Mouse (Mus musculus) thymus, adult 2 months (tissue): ENCODE measurements around the gene Nell1. TPM values are rescaled to one million over a fixed set of nuclear protein-coding genes. Genes with fewer than 3 reads are reported as not detected.

Experiments
- DNase-seq: peaks from one replicate; pipeline ENCODE4 v3.0.0; 2021
- H3K27ac ChIP-seq: fragments of 200-500 bp; 2 replicates; pipeline ENCODE4 v1.5.1; 2012; ENCODE audit warnings: low read length, control low read depth; ENCODE audit not compliant: control insufficient read depth, insufficient read depth
- H3K27me3 ChIP-seq: fragments of 200-500 bp; 2 replicates; pipeline ENCODE4 v1.6.1; 2012; ENCODE audit warnings: mild to moderate bottlenecking, low read length, moderate library complexity, mixed read lengths; ENCODE audit not compliant: control insufficient read depth, insufficient read depth
- H3K36me3 ChIP-seq: fragments of 200-500 bp; 2 replicates; pipeline ENCODE4 v1.6.1; 2012; ENCODE audit warnings: mild to moderate bottlenecking, low read length, moderate library complexity; ENCODE audit not compliant: control insufficient read depth, insufficient read depth
- H3K4me1 ChIP-seq: fragments of 200-500 bp; replicated peaks from 2 replicates; pipeline ENCODE4 v1.6.1; 2012; ENCODE audit warnings: low read length; ENCODE audit not compliant: control insufficient read depth, insufficient read depth
- H3K4me3 ChIP-seq: fragments of 200-500 bp; 2 replicates; pipeline ENCODE4 v1.5.1; 2012; ENCODE audit warnings: mild to moderate bottlenecking, low read length, control low read depth, moderate library complexity; ENCODE audit not compliant: control insufficient read depth, insufficient read depth
- CTCF ChIP-seq: fragments of 200-500 bp; IDR thresholded peaks from 2 replicates; pipeline ENCODE4 v1.5.1; 2012; ENCODE audit warnings: mild to moderate bottlenecking, control low read depth, low read length, moderate library complexity, borderline replicate concordance; ENCODE audit not compliant: control insufficient read depth, poor library complexity, insufficient read depth; ENCODE audit errors: extremely low read depth
- POLR2A ChIP-seq: fragments of 200-500 bp; IDR thresholded peaks from 2 replicates; pipeline ENCODE4 v1.6.1; 2012; ENCODE audit warnings: mild to moderate bottlenecking, low read length, control low read depth, moderate library complexity; ENCODE audit not compliant: control insufficient read depth, poor library complexity, insufficient read depth; ENCODE audit errors: extremely low read depth
- WGBS: fragments of 180-500 bp; shearing (Covaris S2); methylation state at CpG from one replicate; pipeline ENCODE4 v1.1.7; 2018; 5-methylcytosine and 5-hydroxymethylcytosine counted together
- polyA plus RNA-seq: library from polyadenylated mRNA; depleted of rRNA; stranded (reverse); fragments of >200 nt; gene quantifications from 2 replicates; pipeline ENCODE4 v1.2.3, GENCODE M21; 2012; rRNA removed

Nell1 gene
- polyA plus RNA-seq, 1 experiment, result 0.07 TPM

DNA sequence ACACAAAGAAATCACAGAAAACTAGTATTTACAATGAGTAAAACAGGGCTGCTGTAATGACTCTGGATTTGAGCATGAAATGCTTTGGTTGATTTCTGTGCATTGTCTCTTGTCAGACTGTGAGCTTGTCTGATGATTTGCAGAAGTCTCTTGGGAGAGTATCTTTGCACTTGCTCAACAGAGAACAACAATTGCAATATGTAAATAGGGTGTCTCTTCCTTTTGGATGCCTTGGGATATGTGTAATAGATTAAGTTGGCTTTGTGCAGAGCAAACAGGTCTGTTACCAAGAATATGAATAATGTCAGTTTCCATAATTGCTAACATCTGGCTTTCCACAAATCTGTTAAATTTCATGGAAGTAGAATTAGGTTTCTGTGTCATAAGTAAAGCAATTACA lies 868.0 kb downstream of the Nell1 start:
- Histone ChIP-seq H3K4me3 (no peak overlapping the region), H3K27me3 (no peaks in the 10 kb centered on the region), H3K27ac (no peak overlapping the region), H3K4me1 (no peaks in the 10 kb centered on the region), H3K36me3 (no peaks in the 10 kb centered on the region)
- DNase-seq, result no peak
- TF ChIP-seq POLR2A (no peak), CTCF (no peak)

DNA sequence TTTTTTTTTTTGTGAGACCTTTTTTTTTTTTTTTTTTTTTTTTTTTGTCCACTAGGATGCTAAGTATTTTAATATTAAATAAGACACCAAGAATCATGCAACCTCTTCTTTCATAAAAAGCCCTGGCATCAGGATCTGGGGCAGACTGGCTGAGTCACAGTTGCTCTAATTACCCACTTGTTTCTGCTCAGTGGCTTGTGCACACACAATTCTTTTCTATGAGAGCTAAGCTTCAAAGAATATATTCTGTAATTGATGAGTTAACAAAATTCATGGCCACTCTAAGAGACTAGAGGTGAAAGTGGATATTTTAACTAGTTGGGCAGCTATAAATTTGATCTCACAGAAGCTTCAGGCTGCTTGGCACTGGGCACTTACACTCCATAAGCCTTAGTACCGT lies 873.3 kb downstream of the Nell1 start:
- Histone ChIP-seq H3K4me1 (no peaks in the 10 kb centered on the region), H3K36me3 (no peaks in the 10 kb centered on the region), H3K27ac (no peak overlapping the region), H3K27me3 (no peaks in the 10 kb centered on the region), H3K4me3 (no peak overlapping the region)
- 82% methylated on average over 1 of the region's 1 CpGs for WGBS
- TF ChIP-seq CTCF (no peak), POLR2A (no peak)
- DNase-seq, result no peak

DNA sequence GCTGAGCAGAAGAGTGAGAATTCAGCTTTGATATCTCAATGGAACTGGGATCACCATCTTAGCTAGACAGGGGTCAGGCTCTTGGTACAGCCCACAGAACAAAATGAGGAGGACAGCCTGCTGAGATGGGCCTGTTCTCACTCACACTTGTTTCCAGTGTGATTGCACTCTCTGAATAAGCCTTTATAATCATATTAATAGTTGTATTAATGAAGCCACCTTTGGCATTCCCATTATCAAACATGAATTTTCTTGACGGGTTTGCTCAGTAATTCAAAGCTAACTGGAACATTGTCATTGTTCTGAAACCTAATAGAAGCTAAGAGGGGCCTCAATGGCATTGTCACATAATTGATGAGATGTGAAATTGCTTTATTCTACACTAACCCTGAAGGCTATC lies 875.6 kb downstream of the Nell1 start:
- WGBS, result 84% methylated on average over 1 of the region's 1 CpGs
- no peak overlapping the region for H3K4me3 ChIP-seq
- H3K4me1 ChIP-seq, result no peaks in the 10 kb centered on the region
- DNase-seq, result no peak
- no peaks in the 10 kb centered on the region for H3K27me3 ChIP-seq
- TF ChIP-seq CTCF (no peak), POLR2A (no peak)
- no peaks in the 10 kb centered on the region for H3K36me3 ChIP-seq
- no peak overlapping the region for H3K27ac ChIP-seq

DNA sequence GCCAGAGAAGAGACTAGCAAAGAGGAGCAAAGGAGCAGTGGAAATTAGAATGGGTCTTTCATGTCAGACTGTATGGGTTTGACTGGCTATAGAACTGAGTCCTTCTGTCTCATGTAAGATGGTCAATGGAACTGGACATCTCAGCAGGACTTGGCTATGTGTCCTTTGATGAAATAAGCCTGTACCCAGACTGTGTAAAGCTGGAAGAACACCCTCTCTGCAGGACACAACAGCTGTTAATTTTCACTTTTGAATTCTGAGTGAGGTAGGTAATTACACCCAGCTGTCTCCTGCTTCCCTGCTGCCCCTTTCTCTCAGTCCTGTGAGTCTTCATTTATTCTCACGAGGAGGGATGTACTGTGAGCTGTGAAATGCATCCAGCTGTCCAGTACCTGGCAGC lies 895.5 kb downstream of the Nell1 start:
- TF ChIP-seq POLR2A, result no peak
- TF ChIP-seq CTCF, result no peak
- WGBS, result 43% methylated on average over 1 of the region's 1 CpGs
- no peaks in the 10 kb centered on the region for H3K36me3 ChIP-seq

DNA sequence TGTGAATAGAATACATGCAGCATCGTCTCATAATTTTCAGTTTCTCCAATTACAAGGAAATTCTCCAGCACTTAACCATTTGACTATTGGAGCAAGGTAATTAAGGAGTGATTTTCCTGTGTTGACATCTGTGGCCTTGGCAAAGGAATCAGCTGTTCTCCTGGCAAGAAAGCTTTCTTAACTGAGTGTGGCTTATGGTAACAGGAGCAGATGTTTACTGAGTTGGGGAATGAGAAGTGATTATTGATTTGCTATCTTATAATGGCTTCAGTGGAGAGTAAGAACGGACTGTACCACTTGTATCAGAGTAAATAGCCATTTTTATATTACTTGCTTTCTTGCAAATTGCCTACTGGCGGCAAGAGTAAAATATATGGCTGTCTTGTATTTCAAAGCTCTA lies 913.0 kb downstream of the Nell1 start:
- Histone ChIP-seq H3K4me3 (no peak overlapping the region), H3K4me1 (no peaks in the 10 kb centered on the region), H3K36me3 (no peaks in the 10 kb centered on the region), H3K27ac (no peak overlapping the region), H3K27me3 (no peaks in the 10 kb centered on the region)
- no peak for DNase-seq
- TF ChIP-seq CTCF (no peak), POLR2A (no peak)
- 76% methylated on average over 3 of the region's 3 CpGs for WGBS

More for the DNA sequence above, 895.5 kb downstream of the Nell1 start:
- no peak for DNase-seq
- no peak overlapping the region for H3K27ac ChIP-seq
- no peaks in the 10 kb centered on the region for H3K4me1 ChIP-seq
- H3K27me3 ChIP-seq, result no peaks in the 10 kb centered on the region
- no peak overlapping the region for H3K4me3 ChIP-seq

DNA sequence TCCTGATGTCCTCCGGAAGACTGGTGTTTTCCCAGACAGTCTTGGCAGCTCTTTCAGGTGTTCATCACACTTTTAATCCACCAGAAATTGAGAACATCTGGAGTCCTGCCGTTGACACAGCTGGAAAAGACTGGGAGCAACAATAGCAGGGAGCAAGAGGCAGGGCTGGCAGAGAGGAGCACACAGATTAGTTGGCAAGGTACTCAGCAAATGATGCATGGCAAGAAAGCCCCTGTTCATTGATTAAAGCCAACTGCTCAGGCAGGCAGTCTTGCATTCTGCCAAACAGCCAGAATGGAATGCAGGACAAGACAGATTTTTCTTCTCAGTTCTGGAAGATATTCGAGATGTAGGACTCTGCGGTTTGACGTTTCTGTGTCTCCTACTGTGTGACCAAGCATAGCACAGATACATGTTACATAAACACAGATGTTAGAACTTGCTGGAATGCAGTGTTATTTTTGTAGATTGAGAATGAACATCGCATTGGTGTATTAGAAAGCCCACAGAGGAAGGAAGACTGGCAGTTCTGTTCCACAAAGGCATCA lies 925.0 kb downstream of the Nell1 start:
- WGBS, result 85% methylated on average over 6 of the region's 6 CpGs
- TF ChIP-seq POLR2A (no peak), CTCF (no peak)
- Histone ChIP-seq H3K27ac (no peak overlapping the region), H3K36me3 (no peaks in the 10 kb centered on the region), H3K4me1 (no peaks in the 10 kb centered on the region), H3K4me3 (no peak overlapping the region), H3K27me3 (no peaks in the 10 kb centered on the region)
- DNase-seq, result no peak

Other genes starting within 250 kb of the Nell1 start
- gene Htatip2, start 215.7 kb upstream of the Nell1 start, polyA plus RNA-seq, result 10.6 and 11.9 TPM in 2 replicates
- 35.0 and 62.8 TPM in 2 replicates for gene Prmt3, start 196.5 kb upstream of the Nell1 start, polyA plus RNA-seq
- gene Slc6a5, start 64.7 kb upstream of the Nell1 start, polyA plus RNA-seq, result 0.18 and 0.19 TPM in 2 replicates